Mouse (Mus musculus): ENCODE data around the gene Gm11758. TPM values are rescaled to one million over a fixed set of nuclear protein-coding genes. Genes with fewer than 3 reads are reported as not detected.
"Not testable (repeated sequence)": the region's sequence is repeated elsewhere in the genome, so short reads cannot be mapped to it uniquely, and the experiment has no call there.

The Gm11758 gene
- total RNA-seq (2014; fragmentation: Nextera tagmentation) (not detected in 2 replicates), total RNA-seq (2017) (not detected in 2 replicates)

GRCm38 (mm10) chr4:73876166-73876565 lies at the start of gene Gm11758:
Gm11758 (minus strand) TSS chr4:73876266.
- ATAC-seq (replicated peaks; ENCODE audit: low FRiP score, low TSS enrichment, poor library complexity, severe bottlenecking), result not testable (repeated sequence)

DNA sequence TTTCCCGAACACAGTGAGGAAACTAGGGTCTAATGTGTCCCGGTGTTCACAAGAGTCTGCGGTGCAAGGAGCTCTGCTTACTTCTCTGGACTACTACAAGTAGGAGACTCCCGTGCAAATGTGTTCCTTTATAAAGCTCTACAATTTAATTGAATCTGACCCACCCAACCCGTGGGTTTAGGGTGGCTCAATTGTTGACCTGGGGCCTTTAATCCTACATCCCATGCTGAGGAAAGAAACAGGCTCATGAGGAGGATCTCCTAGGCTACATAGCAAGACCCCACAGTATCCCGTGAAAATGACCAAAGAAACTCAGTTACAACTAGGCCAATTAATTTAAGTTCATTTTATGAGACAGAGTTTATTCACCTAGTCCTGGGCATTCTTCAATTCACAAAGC lies 44.6 kb upstream of the Gm11758 start, which contains the start of gene Gm11756:
Gene Gm11756, minus strand, starts transcription at position 101 of the 400 bp plus-strand sequence.
- ATAC-seq (replicated peaks; ENCODE audit: low FRiP score, low TSS enrichment, poor library complexity, severe bottlenecking), result not testable (repeated sequence)

- ATAC-seq (replicated peaks; ENCODE audit: low FRiP score, low TSS enrichment, poor library complexity, severe bottlenecking), result not testable (repeated sequence)
Measured at GRCm38 (mm10) chr4:73905853-73906252, 29.8 kb upstream of the Gm11758 start, which contains the start of gene Gm13871. Gm13871 (minus strand) TSS chr4:73905953.

- not testable (repeated sequence) for ATAC-seq (replicated peaks; ENCODE audit: low FRiP score, low TSS enrichment, poor library complexity, severe bottlenecking)
Measured at GRCm38 (mm10) chr4:73891012-73891411, 14.9 kb upstream of the Gm11758 start, which contains the start of gene Gm11757. Gm11757 (minus strand) TSS chr4:73891112.

DNA sequence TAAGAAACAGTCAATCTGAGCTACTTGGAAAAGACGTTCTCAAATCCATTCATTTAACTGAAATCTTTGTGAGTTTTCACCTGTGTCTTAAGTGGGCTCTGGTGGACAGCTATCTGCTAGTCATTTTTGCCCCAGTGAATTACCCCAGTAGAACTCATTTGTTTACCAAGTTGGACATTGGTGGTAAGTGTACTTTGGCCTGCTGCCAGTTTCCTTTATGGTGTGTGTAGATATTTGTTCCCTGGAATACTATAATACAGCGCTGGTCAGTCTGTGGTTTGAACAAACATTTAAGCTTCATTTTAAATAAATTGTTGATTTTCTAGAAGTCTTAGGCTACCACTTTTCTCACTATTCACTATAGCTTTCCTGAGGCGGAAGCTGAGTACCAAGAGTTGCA lies 49.5 kb downstream of the Gm11758 start:
- no peak for ATAC-seq (replicated peaks; ENCODE audit: low FRiP score, low TSS enrichment, poor library complexity, severe bottlenecking)

Other genes starting within 250 kb of the Gm11758 start
- gene Gm11236, start 238.1 kb downstream of the Gm11758 start, total RNA-seq (2014; fragmentation: Nextera tagmentation), result not detected in 2 replicates
- gene Gm11236, start 238.1 kb downstream of the Gm11758 start, total RNA-seq (2017), result not detected in 2 replicates
- gene Gm11239, start 207.9 kb downstream of the Gm11758 start, total RNA-seq (2014; fragmentation: Nextera tagmentation), result not detected in 2 replicates
- not detected in 2 replicates for gene Gm11239, start 207.9 kb downstream of the Gm11758 start, total RNA-seq (2017)
- not detected in 2 replicates for gene Gm428, start 192.8 kb downstream of the Gm11758 start, total RNA-seq (2014; fragmentation: Nextera tagmentation)
- not detected in 2 replicates for gene Gm428, start 192.8 kb downstream of the Gm11758 start, total RNA-seq (2017)
- gene Rasef, start 85.3 kb downstream of the Gm11758 start, total RNA-seq (2014; fragmentation: Nextera tagmentation), result not detected in 2 replicates
- gene Rasef, start 85.3 kb downstream of the Gm11758 start, total RNA-seq (2017), result not detected in 2 replicates
- not detected in 2 replicates for gene Gm11757, start 14.8 kb upstream of the Gm11758 start, total RNA-seq (2014; fragmentation: Nextera tagmentation)
- not detected in 2 replicates for gene Gm11757, start 14.8 kb upstream of the Gm11758 start, total RNA-seq (2017)
- not detected in 2 replicates for gene Gm13871, start 29.7 kb upstream of the Gm11758 start, total RNA-seq (2014; fragmentation: Nextera tagmentation)
- not detected in 2 replicates for gene Gm13871, start 29.7 kb upstream of the Gm11758 start, total RNA-seq (2017)
- gene Gm11756, start 44.5 kb upstream of the Gm11758 start, total RNA-seq (2014; fragmentation: Nextera tagmentation), result not detected in 2 replicates
- gene Gm11756, start 44.5 kb upstream of the Gm11758 start, total RNA-seq (2017), result not detected in 2 replicates
- gene 2310002L09Rik, start 74.6 kb upstream of the Gm11758 start, total RNA-seq (2014; fragmentation: Nextera tagmentation), result not detected in 2 replicates
- not detected in 2 replicates for gene 2310002L09Rik, start 74.6 kb upstream of the Gm11758 start, total RNA-seq (2017)
- gene Frmd3, start 137.2 kb upstream of the Gm11758 start, total RNA-seq (2014; fragmentation: Nextera tagmentation), result not detected in 2 replicates
- not detected in 2 replicates for gene Frmd3, start 137.2 kb upstream of the Gm11758 start, total RNA-seq (2017)